Mouse (Mus musculus) liver, embryonic 12.5 days (tissue): ENCODE measurements around the gene Nub1. TPM values are rescaled to one million over a fixed set of nuclear protein-coding genes. Genes with fewer than 3 reads are reported as not detected.
A peak's percentile ranks its signal among the peaks of the same experiment; 100 is the strongest.

Source experiments
- ATAC-seq: fragments of 200-750 bp; cut with Nextera tagmentation; 2 replicates; pipeline ENCODE4 v1.8.0; 2017; ENCODE audit warnings: moderate number of reproducible peaks, mild to moderate bottlenecking, moderate library complexity
- H3K27ac ChIP-seq: fragments of 300-500 bp; sonication (generic); 2 replicates; pipeline ENCODE4 v1.5.1; 2016; ENCODE audit warnings: mild to moderate bottlenecking
- H3K27me3 ChIP-seq: fragments of 300-500 bp; sonication (generic); replicated peaks from 2 replicates; pipeline ENCODE4 v1.6.1; 2016; ENCODE audit warnings: mild to moderate bottlenecking, moderate library complexity
- H3K36me3 ChIP-seq: fragments of 300-500 bp; sonication (generic); 2 replicates; pipeline ENCODE4 v1.6.1; 2016; ENCODE audit warnings: mild to moderate bottlenecking, moderate library complexity
- H3K4me1 ChIP-seq: fragments of 300-500 bp; sonication (generic); 2 replicates; pipeline ENCODE4 v1.6.1; 2016
- H3K4me2 ChIP-seq: fragments of 300-500 bp; sonication (generic); 2 replicates; pipeline ENCODE4 v1.6.1; 2016; ENCODE audit warnings: mild to moderate bottlenecking, moderate library complexity
- H3K4me3 ChIP-seq: fragments of 300-500 bp; sonication (generic); 2 replicates; pipeline ENCODE4 v1.5.1; 2016; ENCODE audit warnings: mild to moderate bottlenecking, moderate library complexity
- H3K9ac ChIP-seq: fragments of 300-500 bp; sonication (generic); 2 replicates; pipeline ENCODE4 v1.6.1; 2016; ENCODE audit warnings: mild to moderate bottlenecking, moderate library complexity
- H3K9me3 ChIP-seq: fragments of 300-500 bp; sonication (generic); replicated peaks from 2 replicates; pipeline ENCODE4 v1.6.1; 2016; ENCODE audit warnings: mild to moderate bottlenecking, moderate library complexity
- WGBS: fragments of 180-500 bp; shearing (Covaris S2); methylation state at CpG from one replicate; pipeline ENCODE4 v1.1.7; 2016; ENCODE audit not compliant: insufficient replicate concordance; 5-methylcytosine and 5-hydroxymethylcytosine counted together
- polyA plus RNA-seq: library from polyadenylated mRNA; unstranded; fragments of >200 nt; fragmentation: Nextera tagmentation; extraction: Ambion mirVana; gene quantifications from 2 replicates; pipeline ENCODE4 v1.2.1, GENCODE M21; 2016

Gene Nub1
- polyA plus RNA-seq, 1 experiment from 2014 or later = 16.9 TPM

GRCm38 (mm10) chr5:24729797-24730487, 44.6 kb downstream of the Nub1 start:
- Histone ChIP-seq H3K4me2 (peak overlapping the region; percentile 64), H3K27me3 (peaks cover 56% of the 10 kb centered on the region), H3K4me1 (peaks cover 43% of the 10 kb centered on the region), H3K9ac (peak overlapping the region; percentile 42; the same call in 1 of the 2 replicates), H3K36me3 (no peaks in the 10 kb centered on the region), H3K9me3 (no peaks in the 10 kb centered on the region), H3K4me3 (peak overlapping the region; percentile 50), H3K27ac (no peak overlapping the region)
- ATAC-seq = no peak
- 4% methylated on average over 46 of the region's 49 CpGs for WGBS

GRCm38 (mm10) chr5:24730488-24730871, 45.1 kb downstream of the Nub1 start, which contains the start of gene Wdr86:
Gene Wdr86, minus strand, starts transcription at chr5:24730727.
- Histone ChIP-seq H3K27ac (no peak within 1 kb of the TSS), H3K9ac (peak within 1 kb of the TSS; percentile 42; the same call in 1 of the 2 replicates), H3K4me3 (peak within 1 kb of the TSS; percentile 50), H3K4me1 (peaks cover 43% of the 10 kb centered on the region), H3K27me3 (peaks cover 56% of the 10 kb centered on the region), H3K4me2 (peak within 1 kb of the TSS; percentile 64), H3K36me3 (no peaks in the 10 kb centered on the region), H3K9me3 (no peaks in the 10 kb centered on the region)
- WGBS = under 1% methylated on average over 23 of the region's 23 CpGs
- no peak for ATAC-seq

- H3K4me3 ChIP-seq = peak overlapping the region; percentile 50
- H3K27ac ChIP-seq = no peak overlapping the region
- no peaks in the 10 kb centered on the region for H3K9me3 ChIP-seq
- peaks cover 56% of the 10 kb centered on the region for H3K27me3 ChIP-seq
- peaks cover 43% of the 10 kb centered on the region for H3K4me1 ChIP-seq
- 4% methylated on average over 15 of the region's 15 CpGs for WGBS
- H3K4me2 ChIP-seq = peak overlapping the region; percentile 64
- H3K9ac ChIP-seq = no peak overlapping the region; the same call in 1 of the 2 replicates
- H3K36me3 ChIP-seq = no peaks in the 10 kb centered on the region
- no peak for ATAC-seq
Measured at GRCm38 (mm10) chr5:24730986-24731385, 45.7 kb downstream of the Nub1 start.

GRCm38 (mm10) chr5:24733134-24733533, 47.8 kb downstream of the Nub1 start:
- H3K4me2 ChIP-seq = peak overlapping the region; percentile 27
- peaks cover 51% of the 10 kb centered on the region for H3K27me3 ChIP-seq
- no peaks in the 10 kb centered on the region for H3K9me3 ChIP-seq
- H3K4me3 ChIP-seq = no peak overlapping the region
- no peak overlapping the region for H3K27ac ChIP-seq
- no peaks in the 10 kb centered on the region for H3K36me3 ChIP-seq
- H3K9ac ChIP-seq = no peak overlapping the region
- H3K4me1 ChIP-seq = peaks cover 39% of the 10 kb centered on the region
- ATAC-seq = no peak
- WGBS = 41% methylated on average over 8 of the region's 8 CpGs

- Histone ChIP-seq H3K9me3 (no peaks in the 10 kb centered on the region), H3K27ac (no peak overlapping the region), H3K27me3 (peaks cover 43% of the 10 kb centered on the region), H3K4me3 (no peak overlapping the region), H3K4me1 (peaks cover 47% of the 10 kb centered on the region), H3K9ac (no peak overlapping the region), H3K36me3 (no peaks in the 10 kb centered on the region), H3K4me2 (peak overlapping the region; percentile 27)
- peak; percentile 74 for ATAC-seq
- whole genome bisulfite sequencing = 36% methylated on average over 7 of the region's 7 CpGs
Measured at GRCm38 (mm10) chr5:24733771-24734426, 48.6 kb downstream of the Nub1 start.

- Histone ChIP-seq H3K27me3 (peaks cover 6% of the 10 kb centered on the region; the same call in 1 of the 2 replicates), H3K36me3 (no peaks in the 10 kb centered on the region), H3K9ac (no peak overlapping the region), H3K4me3 (no peak overlapping the region), H3K27ac (no peak overlapping the region), H3K4me2 (no peak overlapping the region), H3K4me1 (peaks cover 38% of the 10 kb centered on the region), H3K9me3 (no peaks in the 10 kb centered on the region)
- WGBS = 80% methylated on average over 10 of the region's 10 CpGs
- no peak for ATAC-seq
Measured at GRCm38 (mm10) chr5:24737595-24737994, 52.3 kb downstream of the Nub1 start.

- Histone ChIP-seq H3K36me3 (no peaks in the 10 kb centered on the region), H3K27me3 (no peaks in the 10 kb centered on the region), H3K9ac (no peak overlapping the region), H3K4me1 (peaks cover 29% of the 10 kb centered on the region), H3K4me2 (no peak overlapping the region), H3K9me3 (no peaks in the 10 kb centered on the region), H3K4me3 (no peak overlapping the region), H3K27ac (peak overlapping the region; percentile 59; the same call in 1 of the 2 replicates)
- peak; percentile 60; the same call in 1 of the 2 replicates for ATAC-seq
- WGBS = 29% methylated on average over 1 of the region's 1 CpGs
Measured at GRCm38 (mm10) chr5:24738517-24738916, 53.2 kb downstream of the Nub1 start.

GRCm38 (mm10) chr5:24739141-24739753, 53.9 kb downstream of the Nub1 start:
- no peak overlapping the region for H3K9ac ChIP-seq
- peak overlapping the region; percentile 59 for H3K27ac ChIP-seq
- WGBS = 14% methylated on average over 15 of the region's 15 CpGs
- peaks cover 21% of the 10 kb centered on the region for H3K4me1 ChIP-seq
- H3K36me3 ChIP-seq = no peaks in the 10 kb centered on the region
- peak; percentile 51; the same call in 1 of the 2 replicates for ATAC-seq
- no peaks in the 10 kb centered on the region for H3K9me3 ChIP-seq
- peak overlapping the region; percentile 43 for H3K4me2 ChIP-seq
- no peak overlapping the region for H3K4me3 ChIP-seq
- H3K27me3 ChIP-seq = no peaks in the 10 kb centered on the region

- 73% methylated on average over 15 of the region's 15 CpGs for WGBS
- Histone ChIP-seq H3K4me1 (peaks cover 23% of the 10 kb centered on the region), H3K9me3 (no peaks in the 10 kb centered on the region), H3K27ac (no peak overlapping the region), H3K27me3 (no peaks in the 10 kb centered on the region), H3K4me2 (no peak overlapping the region), H3K9ac (no peak overlapping the region), H3K4me3 (no peak overlapping the region), H3K36me3 (no peaks in the 10 kb centered on the region)
- ATAC-seq = no peak
Measured at GRCm38 (mm10) chr5:24741172-24741885, 56.0 kb downstream of the Nub1 start.

GRCm38 (mm10) chr5:24743956-24744355, 58.6 kb downstream of the Nub1 start:
- 79% methylated on average over 10 of the region's 10 CpGs for WGBS
- Histone ChIP-seq H3K27ac (no peak overlapping the region), H3K4me2 (no peak overlapping the region), H3K9me3 (no peaks in the 10 kb centered on the region), H3K36me3 (no peaks in the 10 kb centered on the region), H3K9ac (no peak overlapping the region), H3K4me1 (peaks cover 28% of the 10 kb centered on the region), H3K4me3 (no peak overlapping the region), H3K27me3 (no peaks in the 10 kb centered on the region)
- ATAC-seq = no peak

GRCm38 (mm10) chr5:24747533-24747932, 62.2 kb downstream of the Nub1 start:
- Histone ChIP-seq H3K9me3 (no peaks in the 10 kb centered on the region), H3K9ac (no peak overlapping the region), H3K27ac (no peak overlapping the region), H3K27me3 (peaks cover 15% of the 10 kb centered on the region; the same call in 1 of the 2 replicates), H3K4me1 (peaks cover 45% of the 10 kb centered on the region), H3K36me3 (no peaks in the 10 kb centered on the region), H3K4me2 (no peak overlapping the region), H3K4me3 (no peak overlapping the region)
- 22% methylated on average over 6 of the region's 6 CpGs for WGBS
- no peak for ATAC-seq
